Mouse (Mus musculus): ENCODE measurements around the gene Washc2. TPM values are rescaled to one million over a fixed set of nuclear protein-coding genes. Genes with fewer than 3 reads are reported as not detected.

Gene Washc2
- polyA plus RNA-seq, 1 experiment from 2014 or later, result 50.5 TPM

GRCm38 (mm10) chr6:116264836-116265235, 57.0 kb downstream of the Washc2 start:
- Histone ChIP-seq H3K4me2 (ENCODE audit: low read depth, low read length) (no peak overlapping the region; the same call in 1 of the 2 replicates), H3K9me3 (replicated peaks; ENCODE audit: control insufficient read depth, low read length) (no peaks in the 10 kb centered on the region), H3K27me3 (ENCODE audit: control insufficient read depth, insufficient read depth, low read length) (no peaks in the 10 kb centered on the region), H3K36me3 (replicated peaks; ENCODE audit: control insufficient read depth, insufficient read depth, low read depth, low read length) (no peaks in the 10 kb centered on the region), H3K4me3 (ENCODE audit: low read depth, low read length) (peak overlapping the region; percentile 62; the same call in 1 of the 2 replicates), H3K4me1 (ENCODE audit: control insufficient read depth, insufficient read depth, low read length) (no peaks in the 10 kb centered on the region), H3K9ac (replicated peaks; ENCODE audit: low read length) (no peak overlapping the region), H3K27ac (replicated peaks; ENCODE audit: low read depth, low read length) (no peak overlapping the region)
- WGBS, result 86% methylated on average over 11 of the region's 11 CpGs
- DNase-seq (ENCODE audit: low spot score) (no peak), ATAC-seq (replicated peaks; ENCODE audit: insufficient number of reproducible peaks, low FRiP score, low TSS enrichment, low read depth) (no peak)

DNA sequence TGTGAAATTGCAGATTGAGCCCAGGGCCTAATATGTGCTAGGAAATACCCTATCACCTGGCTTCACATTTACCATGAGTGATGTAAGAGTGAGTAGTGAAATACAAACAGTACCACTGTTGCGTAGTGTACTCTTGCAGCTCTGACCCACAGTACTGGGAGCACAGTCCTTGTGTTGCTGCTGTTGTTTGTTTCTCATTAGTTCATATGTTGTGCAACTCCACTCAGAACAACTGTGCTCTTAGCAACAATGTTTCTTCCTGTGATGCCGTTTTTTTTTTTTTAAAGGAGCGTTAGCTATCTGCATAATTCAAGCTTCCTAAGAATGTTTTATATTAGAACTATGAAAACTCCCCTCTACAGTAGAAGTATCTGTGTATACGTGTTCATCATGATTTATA, 57.8 kb downstream of the Washc2 start:
- Histone ChIP-seq H3K9ac (replicated peaks; ENCODE audit: low read length) (no peak overlapping the region), H3K27ac (replicated peaks; ENCODE audit: low read depth, low read length) (no peak overlapping the region), H3K4me3 (ENCODE audit: low read depth, low read length) (no peak overlapping the region), H3K4me2 (ENCODE audit: low read depth, low read length) (no peak overlapping the region), H3K9me3 (replicated peaks; ENCODE audit: control insufficient read depth, low read length) (no peaks in the 10 kb centered on the region), H3K4me1 (ENCODE audit: control insufficient read depth, insufficient read depth, low read length) (no peaks in the 10 kb centered on the region), H3K27me3 (ENCODE audit: control insufficient read depth, insufficient read depth, low read length) (no peaks in the 10 kb centered on the region), H3K36me3 (replicated peaks; ENCODE audit: control insufficient read depth, insufficient read depth, low read depth, low read length) (no peaks in the 10 kb centered on the region)
- no peak for ATAC-seq (replicated peaks; ENCODE audit: insufficient number of reproducible peaks, low FRiP score, low TSS enrichment, low read depth)
- 81% methylated on average over 4 of the region's 4 CpGs for WGBS
- no peak for DNase-seq (ENCODE audit: low spot score)

DNA sequence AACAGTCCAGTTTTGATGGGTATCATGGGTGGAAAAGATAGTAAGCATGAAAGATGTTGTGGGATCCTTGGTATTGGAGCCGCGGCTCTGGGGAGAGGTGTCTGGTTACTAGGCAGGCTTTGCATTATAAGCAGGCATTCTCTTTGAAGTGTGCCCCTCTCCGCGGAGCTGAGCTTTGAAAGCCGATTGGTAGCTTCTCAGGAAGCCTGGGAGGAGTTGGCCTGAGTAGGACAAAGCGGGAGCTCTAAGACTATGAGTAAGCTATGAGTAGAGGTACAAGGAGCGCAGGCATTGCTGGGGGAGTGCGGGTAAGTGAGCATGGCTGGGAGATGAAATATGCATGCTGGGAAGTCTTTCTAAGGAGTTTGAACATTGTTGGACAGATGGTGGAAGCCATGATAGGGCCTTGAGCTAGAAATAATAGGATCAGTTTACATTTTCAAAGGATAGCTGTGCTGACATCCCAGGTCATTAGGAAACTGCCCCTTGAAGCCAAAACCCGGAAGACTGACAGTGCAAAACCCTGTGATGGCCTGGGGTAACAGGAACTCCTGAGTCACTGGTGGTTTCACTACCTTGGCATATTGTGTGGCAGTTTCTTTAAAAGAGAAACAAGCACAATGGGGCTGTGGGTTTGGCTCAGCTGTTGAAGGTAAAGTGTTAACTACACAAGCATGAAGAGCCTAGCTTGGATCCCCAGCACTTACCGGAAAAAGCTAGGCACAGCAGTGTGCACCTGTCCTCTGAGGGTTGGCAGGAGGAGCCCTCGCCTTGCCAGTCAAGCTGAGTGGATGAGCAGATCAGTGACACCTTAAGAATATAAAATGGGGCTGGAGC, 58.7 kb downstream of the Washc2 start:
- H3K27ac ChIP-seq (replicated peaks; ENCODE audit: low read depth, low read length), result no peak overlapping the region
- H3K36me3 ChIP-seq (replicated peaks; ENCODE audit: control insufficient read depth, insufficient read depth, low read depth, low read length), result no peaks in the 10 kb centered on the region
- H3K9me3 ChIP-seq (replicated peaks; ENCODE audit: control insufficient read depth, low read length), result no peaks in the 10 kb centered on the region
- ATAC-seq (replicated peaks; ENCODE audit: insufficient number of reproducible peaks, low FRiP score, low TSS enrichment, low read depth), result peak; percentile 66
- no peaks in the 10 kb centered on the region for H3K4me1 ChIP-seq (ENCODE audit: control insufficient read depth, insufficient read depth, low read length)
- DNase-seq (ENCODE audit: low spot score), result peak; percentile 74
- H3K4me2 ChIP-seq (ENCODE audit: low read depth, low read length), result peak overlapping the region; percentile 26; the same call in 1 of the 2 replicates
- H3K9ac ChIP-seq (replicated peaks; ENCODE audit: low read length), result no peak overlapping the region
- WGBS, result 18% methylated on average over 11 of the region's 11 CpGs
- no peaks in the 10 kb centered on the region for H3K27me3 ChIP-seq (ENCODE audit: control insufficient read depth, insufficient read depth, low read length)
- no peak overlapping the region for H3K4me3 ChIP-seq (ENCODE audit: low read depth, low read length)

- Histone ChIP-seq H3K4me1 (ENCODE audit: control insufficient read depth, insufficient read depth, low read length) (no peaks in the 10 kb centered on the region), H3K27me3 (ENCODE audit: control insufficient read depth, insufficient read depth, low read length) (no peaks in the 10 kb centered on the region), H3K9ac (replicated peaks; ENCODE audit: low read length) (no peak overlapping the region), H3K4me2 (ENCODE audit: low read depth, low read length) (no peak overlapping the region), H3K36me3 (replicated peaks; ENCODE audit: control insufficient read depth, insufficient read depth, low read depth, low read length) (no peaks in the 10 kb centered on the region), H3K27ac (replicated peaks; ENCODE audit: low read depth, low read length) (no peak overlapping the region), H3K9me3 (replicated peaks; ENCODE audit: control insufficient read depth, low read length) (no peaks in the 10 kb centered on the region), H3K4me3 (ENCODE audit: low read depth, low read length) (no peak overlapping the region)
- ATAC-seq (replicated peaks; ENCODE audit: insufficient number of reproducible peaks, low FRiP score, low TSS enrichment, low read depth) (no peak), DNase-seq (ENCODE audit: low spot score) (no peak)
- 91% methylated on average over 1 of the region's 1 CpGs for WGBS
Measured at GRCm38 (mm10) chr6:116267110-116267423, 59.2 kb downstream of the Washc2 start.

DNA sequence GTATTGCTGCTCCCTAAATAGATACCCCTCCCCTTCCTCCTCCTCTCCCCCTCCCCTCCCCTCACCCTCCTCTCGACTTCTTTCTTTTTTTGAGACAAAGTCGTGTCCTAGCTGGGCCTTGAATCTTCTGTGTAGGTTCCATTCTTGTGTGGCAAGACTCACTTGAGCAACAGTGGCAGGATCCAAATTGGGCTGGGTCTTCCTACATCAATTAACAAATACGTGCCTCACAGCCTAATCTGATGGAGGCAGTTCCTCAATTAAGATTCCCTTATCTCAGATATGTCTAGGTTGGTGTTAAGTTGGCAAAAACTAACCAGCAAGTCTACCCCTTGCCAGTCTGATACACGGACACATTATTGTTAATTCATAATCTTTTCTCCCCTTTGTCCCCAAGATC, 67.9 kb downstream of the Washc2 start:
- no peaks in the 10 kb centered on the region for H3K27me3 ChIP-seq (ENCODE audit: control insufficient read depth, insufficient read depth, low read length)
- H3K4me1 ChIP-seq (ENCODE audit: control insufficient read depth, insufficient read depth, low read length), result no peaks in the 10 kb centered on the region
- H3K36me3 ChIP-seq (replicated peaks; ENCODE audit: control insufficient read depth, insufficient read depth, low read depth, low read length), result no peaks in the 10 kb centered on the region
- ATAC-seq (replicated peaks; ENCODE audit: insufficient number of reproducible peaks, low FRiP score, low TSS enrichment, low read depth) (no peak), DNase-seq (ENCODE audit: low spot score) (no peak)
- WGBS, result 74% methylated on average over 4 of the region's 4 CpGs
- H3K9me3 ChIP-seq (replicated peaks; ENCODE audit: control insufficient read depth, low read length), result no peaks in the 10 kb centered on the region
- H3K9ac ChIP-seq (replicated peaks; ENCODE audit: low read length), result no peak overlapping the region
- no peak overlapping the region for H3K27ac ChIP-seq (replicated peaks; ENCODE audit: low read depth, low read length)
- H3K4me3 ChIP-seq (ENCODE audit: low read depth, low read length), result no peak overlapping the region
- H3K4me2 ChIP-seq (ENCODE audit: low read depth, low read length), result no peak overlapping the region

GRCm38 (mm10) chr6:116278679-116279317, 71.0 kb downstream of the Washc2 start:
- no peaks in the 10 kb centered on the region for H3K9me3 ChIP-seq (replicated peaks; ENCODE audit: control insufficient read depth, low read length)
- H3K27ac ChIP-seq (replicated peaks; ENCODE audit: low read depth, low read length), result no peak overlapping the region
- H3K36me3 ChIP-seq (replicated peaks; ENCODE audit: control insufficient read depth, insufficient read depth, low read depth, low read length), result no peaks in the 10 kb centered on the region
- H3K4me3 ChIP-seq (ENCODE audit: low read depth, low read length), result no peak overlapping the region
- no peak overlapping the region for H3K9ac ChIP-seq (replicated peaks; ENCODE audit: low read length)
- 81% methylated on average over 5 of the region's 5 CpGs for WGBS
- H3K4me1 ChIP-seq (ENCODE audit: control insufficient read depth, insufficient read depth, low read length), result no peaks in the 10 kb centered on the region
- DNase-seq (ENCODE audit: low spot score) (no peak), ATAC-seq (replicated peaks; ENCODE audit: insufficient number of reproducible peaks, low FRiP score, low TSS enrichment, low read depth) (no peak)
- H3K27me3 ChIP-seq (ENCODE audit: control insufficient read depth, insufficient read depth, low read length), result no peaks in the 10 kb centered on the region
- H3K4me2 ChIP-seq (ENCODE audit: low read depth, low read length), result no peak overlapping the region

DNA sequence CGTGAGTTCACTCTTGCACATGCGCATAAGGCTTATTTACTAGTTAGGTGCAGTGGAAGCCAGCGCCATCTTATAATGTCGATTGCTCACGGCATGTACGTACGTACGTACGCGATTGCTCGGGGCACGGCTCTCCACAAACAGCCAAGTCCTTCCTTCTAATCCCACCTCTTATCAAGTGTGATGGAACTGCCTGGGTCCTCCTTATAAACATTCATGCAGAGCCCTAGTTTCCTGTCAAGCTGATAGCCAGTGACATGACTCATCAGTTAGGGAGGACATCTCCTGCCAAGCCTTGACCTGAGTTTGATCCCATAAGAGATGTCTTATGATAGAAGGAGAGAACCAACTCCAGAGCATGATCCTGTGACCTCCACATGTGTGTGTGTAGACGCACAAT, 73.2 kb downstream of the Washc2 start:
- H3K9ac ChIP-seq (replicated peaks; ENCODE audit: low read length), result no peak overlapping the region
- no peaks in the 10 kb centered on the region for H3K36me3 ChIP-seq (replicated peaks; ENCODE audit: control insufficient read depth, insufficient read depth, low read depth, low read length)
- H3K27me3 ChIP-seq (ENCODE audit: control insufficient read depth, insufficient read depth, low read length), result no peaks in the 10 kb centered on the region
- no peak overlapping the region for H3K4me2 ChIP-seq (ENCODE audit: low read depth, low read length)
- H3K4me1 ChIP-seq (ENCODE audit: control insufficient read depth, insufficient read depth, low read length), result no peaks in the 10 kb centered on the region
- WGBS, result 90% methylated on average over 13 of the region's 13 CpGs
- DNase-seq (ENCODE audit: low spot score) (no peak), ATAC-seq (replicated peaks; ENCODE audit: insufficient number of reproducible peaks, low FRiP score, low TSS enrichment, low read depth) (no peak)
- no peak overlapping the region for H3K27ac ChIP-seq (replicated peaks; ENCODE audit: low read depth, low read length)
- no peaks in the 10 kb centered on the region for H3K9me3 ChIP-seq (replicated peaks; ENCODE audit: control insufficient read depth, low read length)
- no peak overlapping the region for H3K4me3 ChIP-seq (ENCODE audit: low read depth, low read length)

- no peaks in the 10 kb centered on the region for H3K4me1 ChIP-seq (ENCODE audit: control insufficient read depth, insufficient read depth, low read length)
- H3K9ac ChIP-seq (replicated peaks; ENCODE audit: low read length), result no peak overlapping the region
- no peaks in the 10 kb centered on the region for H3K36me3 ChIP-seq (replicated peaks; ENCODE audit: control insufficient read depth, insufficient read depth, low read depth, low read length)
- H3K27ac ChIP-seq (replicated peaks; ENCODE audit: low read depth, low read length), result no peak overlapping the region
- no peak overlapping the region for H3K4me3 ChIP-seq (ENCODE audit: low read depth, low read length)
- no peak overlapping the region for H3K4me2 ChIP-seq (ENCODE audit: low read depth, low read length)
- peak; percentile 29 for DNase-seq (ENCODE audit: low spot score)
- H3K27me3 ChIP-seq (ENCODE audit: control insufficient read depth, insufficient read depth, low read length), result no peaks in the 10 kb centered on the region
- WGBS, result 51% methylated on average over 4 of the region's 4 CpGs
- H3K9me3 ChIP-seq (replicated peaks; ENCODE audit: control insufficient read depth, low read length), result no peaks in the 10 kb centered on the region
- no peak for ATAC-seq (replicated peaks; ENCODE audit: insufficient number of reproducible peaks, low FRiP score, low TSS enrichment, low read depth)
Measured at GRCm38 (mm10) chr6:116282546-116282945, 74.7 kb downstream of the Washc2 start.
